Mouse (Mus musculus): Measurements from ENCODE around the gene Mapkbp1. TPM values are rescaled to one million over a fixed set of nuclear protein-coding genes. Genes with fewer than 3 reads are reported as not detected.

The Mapkbp1 gene
- polyA plus RNA-seq, 1 experiment = 15.7 TPM

DNA sequence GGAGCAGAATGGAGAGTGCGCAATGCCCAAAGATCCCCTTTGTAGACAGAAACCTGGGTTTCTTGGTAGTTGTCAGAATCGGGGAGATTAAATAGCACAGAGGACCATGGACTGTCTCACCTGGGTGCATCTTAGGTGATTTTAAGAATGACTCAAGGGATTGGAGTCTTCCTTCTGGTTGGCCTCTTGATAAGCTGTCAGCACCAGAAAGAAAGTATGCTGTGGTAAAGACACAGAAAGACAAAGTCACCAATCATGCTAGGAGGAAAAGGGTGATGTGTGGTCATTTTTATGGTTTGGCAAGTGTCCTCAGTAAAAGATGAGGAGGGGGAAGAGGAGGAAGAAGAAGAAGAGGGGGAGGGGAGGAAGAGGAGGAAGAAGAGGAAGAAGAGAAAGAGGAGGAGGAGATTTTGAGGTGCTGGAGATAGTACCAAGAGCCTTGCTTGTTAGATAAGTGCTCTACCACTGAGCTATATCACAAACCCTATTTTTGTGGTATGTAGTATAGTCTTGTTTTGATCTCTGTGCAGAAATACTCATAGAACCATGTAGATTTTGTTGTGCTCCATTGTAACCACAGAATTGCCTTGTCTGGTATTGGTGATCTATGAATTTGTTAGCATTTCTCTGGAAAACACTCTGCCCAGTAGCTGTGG, 41.5 kb downstream of the Mapkbp1 start:
- DNase-seq = no peak
- Histone ChIP-seq H3K36me3 (ENCODE audit: control insufficient read depth, insufficient read depth, low read length) (no peaks in the 10 kb centered on the region), H3K4me1 (replicated peaks; ENCODE audit: control insufficient read depth, insufficient read depth, low read length) (no peaks in the 10 kb centered on the region), H3K27me3 (ENCODE audit: control insufficient read depth, insufficient read depth, low read length) (no peaks in the 10 kb centered on the region), H3K4me3 (ENCODE audit: control insufficient read depth, insufficient read depth, low read length) (no peak overlapping the region), H3K27ac (ENCODE audit: control insufficient read depth, insufficient read depth, low read length) (no peak overlapping the region)
- no peak for TF ChIP-seq CTCF (IDR thresholded peaks at IDR 0.05; ENCODE audit: borderline replicate concordance, control insufficient read depth, extremely low read depth, insufficient read depth, low read length, poor library complexity)
- no peak for TF ChIP-seq POLR2A (IDR thresholded peaks at IDR 0.05; ENCODE audit: control insufficient read depth, extremely low read depth, insufficient read depth, low read length, poor library complexity)
- WGBS = 96% methylated on average over 2 of the region's 2 CpGs

DNA sequence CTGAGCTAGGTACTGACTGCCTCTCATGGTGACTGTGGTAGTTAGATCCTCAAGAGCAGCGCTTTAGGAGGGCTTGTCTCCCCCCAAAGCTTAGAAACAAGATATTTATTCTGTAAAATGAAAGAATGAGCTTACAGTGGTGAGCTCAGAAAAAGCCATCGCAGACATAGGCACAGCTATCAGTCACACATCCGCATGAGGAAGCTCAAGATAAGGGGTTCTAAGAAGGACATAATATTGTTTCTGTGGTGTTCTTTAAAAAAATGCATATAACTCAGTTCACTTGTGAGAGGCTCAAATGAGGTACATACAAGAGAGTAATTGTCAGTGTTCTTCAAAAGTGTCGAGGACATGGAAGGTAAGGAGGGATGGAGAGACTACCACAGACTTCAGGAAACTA, 43.4 kb downstream of the Mapkbp1 start:
- Histone ChIP-seq H3K4me3 (ENCODE audit: control insufficient read depth, insufficient read depth, low read length) (no peak overlapping the region), H3K36me3 (ENCODE audit: control insufficient read depth, insufficient read depth, low read length) (no peaks in the 10 kb centered on the region)
- 97% methylated on average over 4 of the region's 4 CpGs for WGBS

DNA sequence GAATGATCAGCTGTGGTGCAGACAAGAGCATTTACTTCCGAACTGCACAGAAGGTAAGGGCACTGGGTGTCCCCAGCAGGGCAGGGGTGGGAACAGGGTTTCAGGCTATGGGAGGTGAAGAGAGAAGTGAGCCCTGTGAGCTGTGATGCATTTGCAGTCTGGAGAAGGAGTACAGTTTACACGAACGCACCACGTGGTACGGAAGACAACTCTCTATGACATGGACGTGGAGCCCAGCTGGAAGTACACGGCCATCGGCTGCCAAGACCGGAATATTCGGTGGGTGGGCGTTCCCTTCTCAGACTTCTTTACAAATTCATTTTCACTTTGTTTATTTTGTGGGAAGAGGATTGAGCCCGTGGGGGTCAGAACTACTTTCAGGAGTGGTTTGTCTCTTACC, 45.1 kb downstream of the Mapkbp1 start:
- H3K27ac ChIP-seq (ENCODE audit: control insufficient read depth, insufficient read depth, low read length) = no peak overlapping the region
- 95% methylated on average over 12 of the region's 12 CpGs for WGBS
- no peaks in the 10 kb centered on the region for H3K36me3 ChIP-seq (ENCODE audit: control insufficient read depth, insufficient read depth, low read length)
- H3K4me1 ChIP-seq (replicated peaks; ENCODE audit: control insufficient read depth, insufficient read depth, low read length) = no peaks in the 10 kb centered on the region
- no peaks in the 10 kb centered on the region for H3K27me3 ChIP-seq (ENCODE audit: control insufficient read depth, insufficient read depth, low read length)
- no peak for DNase-seq
- TF ChIP-seq POLR2A (IDR thresholded peaks at IDR 0.05; ENCODE audit: control insufficient read depth, extremely low read depth, insufficient read depth, low read length, poor library complexity) (no peak), CTCF (IDR thresholded peaks at IDR 0.05; ENCODE audit: borderline replicate concordance, control insufficient read depth, extremely low read depth, insufficient read depth, low read length, poor library complexity) (no peak)
- H3K4me3 ChIP-seq (ENCODE audit: control insufficient read depth, insufficient read depth, low read length) = no peak overlapping the region

More for the DNA sequence above, 43.4 kb downstream of the Mapkbp1 start:
- Histone ChIP-seq H3K27ac (ENCODE audit: control insufficient read depth, insufficient read depth, low read length) (no peak overlapping the region), H3K4me1 (replicated peaks; ENCODE audit: control insufficient read depth, insufficient read depth, low read length) (no peaks in the 10 kb centered on the region), H3K27me3 (ENCODE audit: control insufficient read depth, insufficient read depth, low read length) (no peaks in the 10 kb centered on the region)
- no peak for DNase-seq
- no peak for TF ChIP-seq POLR2A (IDR thresholded peaks at IDR 0.05; ENCODE audit: control insufficient read depth, extremely low read depth, insufficient read depth, low read length, poor library complexity)
- no peak for TF ChIP-seq CTCF (IDR thresholded peaks at IDR 0.05; ENCODE audit: borderline replicate concordance, control insufficient read depth, extremely low read depth, insufficient read depth, low read length, poor library complexity)

DNA sequence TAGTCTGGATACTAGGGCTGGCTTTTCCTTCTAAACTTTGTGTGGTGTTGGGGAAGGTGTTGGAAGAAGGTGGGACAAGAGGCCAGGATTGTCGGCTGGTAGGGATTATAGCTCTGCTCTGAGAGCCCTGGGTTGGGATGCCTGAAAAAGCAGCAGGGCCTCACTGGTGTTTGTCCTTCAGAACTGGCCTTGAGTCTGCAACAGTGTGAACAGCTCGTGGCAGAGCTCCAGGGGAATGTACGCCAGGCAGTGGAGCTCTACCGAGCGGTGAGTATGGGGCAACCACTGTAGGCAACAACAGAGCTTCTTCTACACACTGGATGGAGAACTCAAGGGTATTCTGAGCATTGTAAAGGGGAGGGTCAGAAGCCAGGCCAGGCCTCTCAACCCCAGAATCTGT, 51.8 kb downstream of the Mapkbp1 start:
- WGBS = 96% methylated on average over 5 of the region's 5 CpGs
- H3K27me3 ChIP-seq (ENCODE audit: control insufficient read depth, insufficient read depth, low read length) = no peaks in the 10 kb centered on the region
- TF ChIP-seq CTCF (IDR thresholded peaks at IDR 0.05; ENCODE audit: borderline replicate concordance, control insufficient read depth, extremely low read depth, insufficient read depth, low read length, poor library complexity) (no peak), POLR2A (IDR thresholded peaks at IDR 0.05; ENCODE audit: control insufficient read depth, extremely low read depth, insufficient read depth, low read length, poor library complexity) (no peak)
- no peak overlapping the region for H3K27ac ChIP-seq (ENCODE audit: control insufficient read depth, insufficient read depth, low read length)
- no peak for DNase-seq
- H3K4me1 ChIP-seq (replicated peaks; ENCODE audit: control insufficient read depth, insufficient read depth, low read length) = peaks cover 11% of the 10 kb centered on the region
- H3K36me3 ChIP-seq (ENCODE audit: control insufficient read depth, insufficient read depth, low read length) = no peaks in the 10 kb centered on the region
- H3K4me3 ChIP-seq (ENCODE audit: control insufficient read depth, insufficient read depth, low read length) = no peak overlapping the region

DNA sequence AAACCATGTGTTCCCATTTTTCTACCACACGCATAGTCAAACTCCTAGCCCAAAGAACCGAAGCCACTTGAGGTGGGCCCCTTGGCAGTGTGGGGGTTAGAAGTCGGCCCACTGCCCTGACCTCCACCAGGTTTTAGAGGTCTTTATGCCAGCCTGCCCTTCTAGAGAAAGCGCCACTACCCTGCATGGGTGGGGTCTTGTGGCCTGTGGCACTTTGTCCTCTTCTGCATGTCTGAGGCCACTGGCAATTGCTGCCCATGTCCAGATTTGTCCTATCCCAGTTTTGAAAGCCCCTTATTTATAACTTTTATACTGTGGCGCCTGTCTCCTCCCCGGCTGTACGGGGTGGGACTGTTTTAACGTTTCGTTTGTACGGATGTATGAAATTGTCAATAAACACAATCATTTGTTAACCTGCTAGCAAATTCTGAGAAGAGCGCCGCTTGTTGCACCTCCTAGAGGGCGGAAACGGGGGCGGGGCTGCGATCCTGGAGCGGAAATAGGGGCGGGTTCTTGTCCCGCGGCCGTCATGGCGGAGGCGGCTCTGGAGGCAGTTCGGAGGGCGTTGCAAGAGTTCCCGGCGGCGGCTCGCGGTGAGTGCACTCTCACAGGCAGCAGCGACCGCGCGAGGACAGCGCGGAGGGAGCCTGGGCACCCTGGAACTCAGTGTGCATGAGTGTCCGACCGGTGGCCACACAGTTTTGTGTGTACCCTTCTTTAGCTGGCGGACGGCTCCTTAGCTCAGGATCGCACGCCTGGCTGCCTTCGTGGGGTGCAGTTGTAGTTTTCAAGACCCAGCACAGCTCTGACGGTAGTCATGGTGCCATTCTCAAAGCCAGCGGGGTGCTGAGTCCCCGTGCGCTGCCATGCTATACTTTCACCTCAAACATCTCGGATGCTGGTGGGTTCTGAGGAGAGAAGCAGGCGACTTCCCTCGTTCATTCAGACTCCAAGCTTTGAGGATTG, 54.8 kb downstream of the Mapkbp1 start, which contains the start of the genes Jmjd7 and Gm28042:
TSS of gene Jmjd7 (plus strand) at position 500 of the 966 bp plus-strand sequence.
TSS of gene Gm28042 (plus strand) at position 510 of the 966 bp plus-strand sequence.
- TF ChIP-seq POLR2A (IDR thresholded peaks at IDR 0.05; ENCODE audit: control insufficient read depth, extremely low read depth, insufficient read depth, low read length, poor library complexity) (peak; percentile 84), CTCF (IDR thresholded peaks at IDR 0.05; ENCODE audit: borderline replicate concordance, control insufficient read depth, extremely low read depth, insufficient read depth, low read length, poor library complexity) (0 out of 2 replicates have a peak, but pooled peaks have one; percentile 25)
- no peaks in the 10 kb centered on the region for H3K27me3 ChIP-seq (ENCODE audit: control insufficient read depth, insufficient read depth, low read length)
- no peaks in the 10 kb centered on the region for H3K36me3 ChIP-seq (ENCODE audit: control insufficient read depth, insufficient read depth, low read length)
- peak within 1 kb of the TSS; percentile 60 for H3K4me3 ChIP-seq (ENCODE audit: control insufficient read depth, insufficient read depth, low read length)
- H3K27ac ChIP-seq (ENCODE audit: control insufficient read depth, insufficient read depth, low read length) = peak within 1 kb of the TSS; percentile 70
- peaks cover 11% of the 10 kb centered on the region for H3K4me1 ChIP-seq (replicated peaks; ENCODE audit: control insufficient read depth, insufficient read depth, low read length)
- DNase-seq = peak; percentile 96
- 5% methylated on average over 50 of the region's 50 CpGs for WGBS

DNA sequence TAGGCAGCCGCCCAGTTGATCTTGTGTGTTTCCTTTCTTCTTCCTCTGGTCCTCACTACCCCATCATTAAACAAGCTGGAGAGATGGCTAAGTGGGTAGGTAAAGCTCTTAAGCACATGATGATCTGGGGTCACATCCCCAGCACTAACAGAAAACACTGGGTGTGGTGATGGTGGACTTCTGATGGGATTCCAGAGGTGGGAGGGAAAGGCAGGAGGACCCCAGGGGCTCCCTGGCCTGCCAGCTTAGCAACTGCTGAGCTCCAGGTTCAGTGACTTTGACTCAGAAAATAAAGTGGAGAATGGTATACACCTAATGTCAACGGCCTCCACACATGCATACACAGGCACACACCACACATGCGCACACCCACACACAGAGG, 55.4 kb downstream of the Mapkbp1 start:
- TF ChIP-seq CTCF (IDR thresholded peaks at IDR 0.05; ENCODE audit: borderline replicate concordance, control insufficient read depth, extremely low read depth, insufficient read depth, low read length, poor library complexity) = no peak
- no peak for TF ChIP-seq POLR2A (IDR thresholded peaks at IDR 0.05; ENCODE audit: control insufficient read depth, extremely low read depth, insufficient read depth, low read length, poor library complexity)
- no peaks in the 10 kb centered on the region for H3K36me3 ChIP-seq (ENCODE audit: control insufficient read depth, insufficient read depth, low read length)
- WGBS = 63% methylated on average over 3 of the region's 3 CpGs
- peak overlapping the region; percentile 60 for H3K4me3 ChIP-seq (ENCODE audit: control insufficient read depth, insufficient read depth, low read length)
- H3K27ac ChIP-seq (ENCODE audit: control insufficient read depth, insufficient read depth, low read length) = 0 out of 2 replicates have a peak overlapping the region, but pooled peaks have one; percentile 31
- H3K27me3 ChIP-seq (ENCODE audit: control insufficient read depth, insufficient read depth, low read length) = no peaks in the 10 kb centered on the region
- DNase-seq = peak; percentile 13
- H3K4me1 ChIP-seq (replicated peaks; ENCODE audit: control insufficient read depth, insufficient read depth, low read length) = peaks cover 11% of the 10 kb centered on the region

Data from thymus, adult 2 months (tissue).